Mouse (Mus musculus): ENCODE results near the gene Gm3526. TPM values are rescaled to one million over a fixed set of nuclear protein-coding genes. Genes with fewer than 3 reads are reported as not detected.

Gene Gm3526
- polyA plus RNA-seq (2015; fragmentation: Nextera tagmentation; extraction: Ambion mirVana) = not detected in 2 replicates

DNA sequence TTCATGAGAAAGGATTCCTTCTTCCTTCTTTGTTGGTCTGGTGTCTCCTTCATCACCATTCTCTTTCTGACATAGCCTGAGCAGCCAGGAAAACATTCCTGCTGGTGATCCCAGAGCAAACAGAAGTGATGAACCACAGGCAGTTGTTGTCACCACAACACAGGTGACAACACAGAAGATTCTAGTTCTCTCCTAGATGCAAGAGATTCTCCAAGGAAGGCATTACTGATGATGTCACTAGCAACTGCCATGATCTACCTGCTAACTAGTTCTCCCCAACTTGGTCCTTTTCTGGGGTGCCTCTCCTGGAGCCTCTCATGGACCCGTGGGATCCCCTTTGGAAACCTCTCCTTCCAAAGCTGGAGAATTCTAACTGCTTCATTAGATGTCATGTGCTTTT lies at the start of gene Gm3526:
Gene Gm3526 (minus strand): TSS at position 101 of the 400 bp plus-strand sequence.

Other genes with a start within 250 kb of the Gm3526 start
- not detected in 2 replicates for gene Gm3298, start 244.7 kb downstream of the Gm3526 start, polyA plus RNA-seq (2015; fragmentation: Nextera tagmentation; extraction: Ambion mirVana)
- gene 4930555G01Rik, start 210.0 kb downstream of the Gm3526 start, polyA plus RNA-seq (2015; fragmentation: Nextera tagmentation; extraction: Ambion mirVana) = not detected in 2 replicates
- 0.75 TPM in 1 of 2 replicates, not detected in the other for gene Gm8281, start 189.5 kb downstream of the Gm3526 start, polyA plus RNA-seq (2015; fragmentation: Nextera tagmentation; extraction: Ambion mirVana)
- gene Gm8279, start 129.1 kb downstream of the Gm3526 start, polyA plus RNA-seq (2015; fragmentation: Nextera tagmentation; extraction: Ambion mirVana) = not detected in 2 replicates
- not detected in 2 replicates for gene Gm3317, start 96.0 kb downstream of the Gm3526 start, polyA plus RNA-seq (2015; fragmentation: Nextera tagmentation; extraction: Ambion mirVana)
- not detected in 2 replicates for gene Gm8271, start 74.8 kb downstream of the Gm3526 start, polyA plus RNA-seq (2015; fragmentation: Nextera tagmentation; extraction: Ambion mirVana)
- not detected in 2 replicates for gene Gm3542, start 74.3 kb upstream of the Gm3526 start, polyA plus RNA-seq (2015; fragmentation: Nextera tagmentation; extraction: Ambion mirVana)
- not detected in 2 replicates for gene Gm3500, start 128.5 kb upstream of the Gm3526 start, polyA plus RNA-seq (2015; fragmentation: Nextera tagmentation; extraction: Ambion mirVana)
- 0.22 and 0.30 TPM in 2 replicates for gene Gm3194, start 194.9 kb upstream of the Gm3526 start, polyA plus RNA-seq (2015; fragmentation: Nextera tagmentation; extraction: Ambion mirVana)
- not detected in 2 replicates for gene Gm8246, start 217.2 kb upstream of the Gm3526 start, polyA plus RNA-seq (2015; fragmentation: Nextera tagmentation; extraction: Ambion mirVana)
- not detected in 2 replicates for gene Gm3187, start 223.6 kb upstream of the Gm3526 start, polyA plus RNA-seq (2015; fragmentation: Nextera tagmentation; extraction: Ambion mirVana)
- 0.15 and 0.72 TPM in 2 replicates for gene Gm3488, start 241.1 kb upstream of the Gm3526 start, polyA plus RNA-seq (2015; fragmentation: Nextera tagmentation; extraction: Ambion mirVana)

Data from urinary bladder, postnatal 0 days (tissue).